Mouse (Mus musculus) limb, embryonic 12.5 days (tissue): ENCODE results near the gene Art4. TPM values are rescaled to one million over a fixed set of nuclear protein-coding genes. Genes with fewer than 3 reads are reported as not detected.

ENCODE experiments used
- ATAC-seq: fragments of 200-750 bp; cut with Nextera tagmentation; 2 replicates; pipeline ENCODE4 v1.8.0; 2017; ENCODE audit warnings: low read depth, moderate TSS enrichment; ENCODE audit not compliant: insufficient number of reproducible peaks, insufficient read depth, low FRiP score, low TSS enrichment
- H3K27ac ChIP-seq: fragments of 300-500 bp; sonication (generic); 2 replicates; pipeline ENCODE4 v1.5.1; 2016; ENCODE audit warnings: mild to moderate bottlenecking, moderate library complexity
- H3K27me3 ChIP-seq: fragments of 300-500 bp; sonication (generic); 2 replicates; pipeline ENCODE4 v1.6.1; 2016; ENCODE audit warnings: mild to moderate bottlenecking, moderate library complexity
- H3K36me3 ChIP-seq: fragments of 300-500 bp; sonication (generic); 2 replicates; pipeline ENCODE4 v1.6.1; 2016; ENCODE audit warnings: mild to moderate bottlenecking, moderate library complexity
- H3K4me1 ChIP-seq: fragments of 300-500 bp; sonication (generic); replicated peaks from 2 replicates; pipeline ENCODE4 v1.6.1; 2016
- H3K4me2 ChIP-seq: fragments of 300-500 bp; sonication (generic); 2 replicates; pipeline ENCODE4 v1.6.1; 2016; ENCODE audit warnings: mild to moderate bottlenecking, moderate library complexity
- H3K4me3 ChIP-seq: fragments of 300-500 bp; sonication (generic); replicated peaks from 2 replicates; pipeline ENCODE4 v1.5.1; 2016; ENCODE audit warnings: mild to moderate bottlenecking
- H3K9ac ChIP-seq: fragments of 300-500 bp; sonication (generic); replicated peaks from 2 replicates; pipeline ENCODE4 v1.6.1; 2016; ENCODE audit warnings: mild to moderate bottlenecking, moderate library complexity
- H3K9me3 ChIP-seq: fragments of 300-500 bp; sonication (generic); 2 replicates; pipeline ENCODE4 v1.6.1; 2016; ENCODE audit warnings: mild to moderate bottlenecking, moderate library complexity
- WGBS: fragments of 180-500 bp; shearing (Covaris S2); methylation state at CpG from one replicate; pipeline ENCODE4 v1.1.7; 2016; 5-methylcytosine and 5-hydroxymethylcytosine counted together
- polyA plus RNA-seq: library from polyadenylated mRNA; unstranded; fragments of >200 nt; fragmentation: Nextera tagmentation; extraction: Ambion mirVana; gene quantifications from 2 replicates; pipeline ENCODE4 v1.2.1, GENCODE M21; 2016

Art4 gene
- polyA plus RNA-seq, 1 experiment from 2014 or later: 1.8 TPM

GRCm38 (mm10) chr6:136827516-136827880 is 30.0 kb downstream of the Art4 start, which contains the start of gene BC049715:
BC049715 (plus strand) TSS chr6:136827626.
- ATAC-seq: no peak
- under 1% methylated on average over 34 of the region's 34 CpGs for WGBS
- Histone ChIP-seq H3K4me1 (peaks cover 3% of the 10 kb centered on the region; the same call in 1 of the 2 replicates), H3K4me3 (peak within 1 kb of the TSS; percentile 99), H3K36me3 (peaks cover 28% of the 10 kb centered on the region), H3K9ac (peak within 1 kb of the TSS; percentile 100), H3K27ac (peak within 1 kb of the TSS; percentile 83), H3K4me2 (peak within 1 kb of the TSS; percentile 66), H3K9me3 (no peaks in the 10 kb centered on the region), H3K27me3 (no peaks in the 10 kb centered on the region)

GRCm38 (mm10) chr6:136827116-136827515 is 30.4 kb downstream of the Art4 start:
- 18% methylated on average over 7 of the region's 7 CpGs for WGBS
- no peak for ATAC-seq

GRCm38 (mm10) chr6:136824987-136825386 is 32.5 kb downstream of the Art4 start:
- Histone ChIP-seq H3K4me1 (peaks cover 3% of the 10 kb centered on the region; the same call in 1 of the 2 replicates), H3K4me2 (no peak overlapping the region), H3K9ac (no peak overlapping the region), H3K4me3 (no peak overlapping the region), H3K36me3 (peaks cover 53% of the 10 kb centered on the region), H3K9me3 (no peaks in the 10 kb centered on the region), H3K27ac (no peak overlapping the region), H3K27me3 (no peaks in the 10 kb centered on the region)
- 94% methylated on average over 8 of the region's 8 CpGs for WGBS
- no peak for ATAC-seq

More at GRCm38 (mm10) chr6:136827116-136827515, 30.4 kb downstream of the Art4 start:
- Histone ChIP-seq H3K4me1 (peaks cover 3% of the 10 kb centered on the region; the same call in 1 of the 2 replicates), H3K9me3 (no peaks in the 10 kb centered on the region), H3K4me3 (peak overlapping the region; percentile 99), H3K27me3 (no peaks in the 10 kb centered on the region), H3K4me2 (peak overlapping the region; percentile 66), H3K27ac (peak overlapping the region; percentile 83; the same call in 1 of the 2 replicates), H3K36me3 (peaks cover 32% of the 10 kb centered on the region), H3K9ac (peak overlapping the region; percentile 100)

DNA sequence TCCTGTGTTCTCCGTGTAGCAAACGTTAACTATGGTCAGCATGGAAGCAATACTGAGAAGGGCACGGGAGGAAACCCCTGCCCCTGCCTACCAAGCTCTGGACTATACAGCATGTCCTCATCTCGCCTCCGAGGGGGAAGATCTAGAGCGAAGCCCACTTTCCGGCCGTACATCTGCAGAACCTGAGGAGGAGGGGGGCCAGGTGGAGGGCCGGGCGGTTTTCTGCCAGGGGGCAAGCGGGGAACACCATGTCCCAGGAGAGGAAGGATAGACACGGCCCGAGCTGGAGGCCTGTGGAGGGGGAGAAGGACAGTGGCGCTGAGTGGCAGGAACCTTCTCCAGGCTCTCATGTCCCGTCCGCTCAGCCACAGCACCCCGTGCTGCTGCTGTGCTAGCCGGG is 36.4 kb downstream of the Art4 start:
- Histone ChIP-seq H3K27ac (no peak overlapping the region), H3K36me3 (peaks cover 92% of the 10 kb centered on the region), H3K4me1 (no peaks in the 10 kb centered on the region), H3K4me2 (no peak overlapping the region), H3K27me3 (no peaks in the 10 kb centered on the region), H3K4me3 (no peak overlapping the region), H3K9ac (no peak overlapping the region), H3K9me3 (no peaks in the 10 kb centered on the region)
- ATAC-seq: no peak
- WGBS: 93% methylated on average over 18 of the region's 18 CpGs

DNA sequence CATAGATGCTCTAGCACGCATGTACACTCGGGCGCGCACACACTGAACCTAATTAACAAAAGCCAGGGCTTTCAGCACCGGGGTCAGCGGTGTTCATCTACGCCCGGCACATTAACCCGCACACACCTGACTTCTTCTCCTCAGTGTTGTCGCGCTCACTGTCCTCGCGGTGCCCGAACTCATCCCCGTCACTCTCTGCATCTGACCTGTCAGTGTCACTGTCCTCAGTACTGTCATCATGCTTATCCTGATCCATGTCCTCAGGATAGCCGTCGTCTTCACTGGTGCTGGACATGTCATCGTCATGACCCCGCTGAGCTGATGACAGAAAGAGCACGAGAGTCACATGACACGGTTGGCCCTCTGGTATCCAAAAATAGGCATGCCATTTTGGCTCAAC is 37.2 kb downstream of the Art4 start:
- no peaks in the 10 kb centered on the region for H3K27me3 ChIP-seq
- H3K36me3 ChIP-seq: peaks cover 94% of the 10 kb centered on the region
- no peak overlapping the region for H3K9ac ChIP-seq
- no peaks in the 10 kb centered on the region for H3K4me1 ChIP-seq
- H3K9me3 ChIP-seq: no peaks in the 10 kb centered on the region
- 97% methylated on average over 21 of the region's 21 CpGs for WGBS
- ATAC-seq: no peak
- H3K27ac ChIP-seq: no peak overlapping the region
- no peak overlapping the region for H3K4me2 ChIP-seq
- no peak overlapping the region for H3K4me3 ChIP-seq

DNA sequence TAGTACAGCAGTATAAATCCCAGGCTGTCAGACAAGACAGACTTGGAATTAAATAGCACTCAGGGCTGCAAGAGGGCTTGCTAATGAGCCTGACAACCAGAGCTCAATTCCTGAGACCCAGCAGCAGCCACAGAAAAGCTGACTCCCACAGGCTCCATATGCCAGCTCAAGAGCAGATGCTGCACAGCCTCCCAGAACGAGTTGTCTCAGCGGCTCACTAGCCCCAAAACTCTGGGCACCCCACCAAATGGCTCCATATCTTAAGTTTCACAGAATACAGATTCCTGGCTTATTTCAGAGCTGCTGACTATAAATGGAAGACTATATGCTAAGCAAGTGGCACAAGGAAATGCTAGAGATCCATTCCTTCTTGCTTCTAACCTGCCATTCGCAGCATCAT is 40.0 kb downstream of the Art4 start:
- 90% methylated on average over 3 of the region's 3 CpGs for WGBS
- H3K36me3 ChIP-seq: peaks cover 98% of the 10 kb centered on the region
- no peaks in the 10 kb centered on the region for H3K27me3 ChIP-seq
- no peaks in the 10 kb centered on the region for H3K9me3 ChIP-seq
- H3K4me2 ChIP-seq: no peak overlapping the region
- no peak overlapping the region for H3K4me3 ChIP-seq
- no peaks in the 10 kb centered on the region for H3K4me1 ChIP-seq
- H3K27ac ChIP-seq: no peak overlapping the region
- H3K9ac ChIP-seq: no peak overlapping the region
- no peak for ATAC-seq

- no peak overlapping the region for H3K4me3 ChIP-seq
- H3K27ac ChIP-seq: no peak overlapping the region
- ATAC-seq: no peak
- no peak overlapping the region for H3K9ac ChIP-seq
- H3K4me2 ChIP-seq: no peak overlapping the region
- H3K36me3 ChIP-seq: peaks cover 98% of the 10 kb centered on the region
- WGBS: 93% methylated on average over 21 of the region's 21 CpGs
- no peaks in the 10 kb centered on the region for H3K27me3 ChIP-seq
- no peaks in the 10 kb centered on the region for H3K4me1 ChIP-seq
- H3K9me3 ChIP-seq: no peaks in the 10 kb centered on the region
Observed at GRCm38 (mm10) chr6:136816826-136817225, 40.7 kb downstream of the Art4 start.

- peaks cover 94% of the 10 kb centered on the region for H3K36me3 ChIP-seq
- H3K4me3 ChIP-seq: no peak overlapping the region
- H3K4me1 ChIP-seq: no peaks in the 10 kb centered on the region
- H3K27me3 ChIP-seq: no peaks in the 10 kb centered on the region
- no peak overlapping the region for H3K4me2 ChIP-seq
- H3K9me3 ChIP-seq: no peaks in the 10 kb centered on the region
- WGBS: 93% methylated on average over 7 of the region's 7 CpGs
- no peak overlapping the region for H3K9ac ChIP-seq
- no peak for ATAC-seq
- no peak overlapping the region for H3K27ac ChIP-seq
Observed at GRCm38 (mm10) chr6:136815381-136815780, 42.2 kb downstream of the Art4 start.

DNA sequence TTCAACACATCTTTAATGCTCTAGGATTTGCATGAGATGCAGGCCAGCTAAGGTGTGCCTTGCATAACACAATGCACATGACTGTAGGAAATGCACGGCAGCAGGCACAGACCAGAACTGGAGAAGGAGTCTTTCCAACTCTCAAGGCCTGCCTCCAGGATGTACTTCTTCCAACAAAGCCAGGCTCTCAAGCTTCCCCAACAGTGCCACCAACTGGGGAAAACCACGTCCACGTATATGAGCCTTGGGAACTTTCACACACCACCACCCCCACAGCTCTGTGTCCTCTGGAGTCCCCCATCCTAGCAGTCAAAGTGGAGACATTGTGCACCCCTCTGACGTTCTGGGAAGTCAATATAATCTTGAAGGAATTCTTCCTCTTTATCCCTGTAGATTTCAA is 44.4 kb downstream of the Art4 start:
- ATAC-seq: no peak
- no peak overlapping the region for H3K9ac ChIP-seq
- WGBS: 53% methylated on average over 4 of the region's 4 CpGs
- H3K4me2 ChIP-seq: no peak overlapping the region
- H3K4me1 ChIP-seq: peaks cover 17% of the 10 kb centered on the region
- H3K27me3 ChIP-seq: no peaks in the 10 kb centered on the region
- no peaks in the 10 kb centered on the region for H3K9me3 ChIP-seq
- H3K36me3 ChIP-seq: peaks cover 73% of the 10 kb centered on the region
- H3K4me3 ChIP-seq: no peak overlapping the region
- no peak overlapping the region for H3K27ac ChIP-seq

- WGBS: 91% methylated on average over 10 of the region's 10 CpGs
- no peak overlapping the region for H3K27ac ChIP-seq
- no peak overlapping the region for H3K9ac ChIP-seq
- H3K4me2 ChIP-seq: no peak overlapping the region
- no peak for ATAC-seq
- peaks cover 54% of the 10 kb centered on the region for H3K36me3 ChIP-seq
- H3K4me1 ChIP-seq: peaks cover 22% of the 10 kb centered on the region
- H3K4me3 ChIP-seq: no peak overlapping the region
- no peaks in the 10 kb centered on the region for H3K9me3 ChIP-seq
- H3K27me3 ChIP-seq: no peaks in the 10 kb centered on the region
Observed at GRCm38 (mm10) chr6:136811196-136811595, 46.3 kb downstream of the Art4 start.

- H3K36me3 ChIP-seq: peaks cover 41% of the 10 kb centered on the region
- WGBS: 78% methylated on average over 13 of the region's 13 CpGs
- H3K9ac ChIP-seq: no peak overlapping the region
- no peak overlapping the region for H3K4me3 ChIP-seq
- no peak for ATAC-seq
- H3K27ac ChIP-seq: no peak overlapping the region
- H3K4me2 ChIP-seq: peak overlapping the region; percentile 94
- no peaks in the 10 kb centered on the region for H3K27me3 ChIP-seq
- H3K9me3 ChIP-seq: no peaks in the 10 kb centered on the region
- peaks cover 28% of the 10 kb centered on the region for H3K4me1 ChIP-seq
Observed at GRCm38 (mm10) chr6:136809673-136810072, 47.9 kb downstream of the Art4 start.

DNA sequence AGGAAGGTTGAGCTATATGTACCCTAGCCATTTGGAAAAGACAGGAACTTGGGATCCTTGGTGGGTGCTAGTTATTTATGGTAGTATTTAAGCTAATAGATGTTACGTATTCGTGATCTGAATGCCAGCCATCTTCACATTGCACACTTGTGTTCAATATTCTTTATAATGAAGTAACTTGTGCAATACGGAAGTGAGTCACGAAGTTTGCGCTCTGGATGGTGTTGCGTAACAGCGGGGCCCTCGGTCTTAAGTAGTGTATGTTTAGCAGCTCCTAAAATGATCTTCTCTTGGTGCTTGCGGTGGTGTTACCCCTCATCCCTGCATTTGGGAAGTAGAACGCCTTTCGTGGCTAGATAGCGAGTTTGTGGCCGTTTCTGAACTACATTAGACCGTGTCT is 48.5 kb downstream of the Art4 start:
- Histone ChIP-seq H3K9ac (peak overlapping the region; percentile 70), H3K27me3 (no peaks in the 10 kb centered on the region), H3K4me2 (peak overlapping the region; percentile 94), H3K27ac (no peak overlapping the region), H3K4me1 (peaks cover 28% of the 10 kb centered on the region), H3K36me3 (peaks cover 35% of the 10 kb centered on the region), H3K4me3 (peak overlapping the region; percentile 84), H3K9me3 (no peaks in the 10 kb centered on the region)
- WGBS: 37% methylated on average over 14 of the region's 14 CpGs
- no peak for ATAC-seq
